Mouse (Mus musculus) embryonic facial prominence, embryonic 11.5 days (tissue): ENCODE data around the gene Ccndbp1. TPM values are rescaled to one million over a fixed set of nuclear protein-coding genes. Genes with fewer than 3 reads are reported as not detected.
A peak's percentile ranks its signal among the peaks of the same experiment; 100 is the strongest.

ENCODE experiments used
- ATAC-seq: fragments of 200-750 bp; cut with Nextera tagmentation; replicated peaks from 2 replicates; pipeline ENCODE4 v1.8.0; 2017; ENCODE audit warnings: low read depth; ENCODE audit not compliant: insufficient number of reproducible peaks, low FRiP score, low TSS enrichment
- DNase-seq: peaks from one replicate; pipeline ENCODE4 v3.0.0-alpha.2; 2015; ENCODE audit warnings: low spot score
- H3K27ac ChIP-seq: fragments of 300-500 bp; sonication (generic); replicated peaks from 2 replicates; pipeline ENCODE4 v1.5.1; 2014; ENCODE audit warnings: mild to moderate bottlenecking, low read depth, low read length, control low read depth
- H3K27me3 ChIP-seq: fragments of 300-500 bp; sonication (generic); 2 replicates; pipeline ENCODE4 v1.6.1; 2014; ENCODE audit warnings: mild to moderate bottlenecking, low read length, moderate library complexity, mixed read lengths; ENCODE audit not compliant: control insufficient read depth, insufficient read depth
- H3K36me3 ChIP-seq: fragments of 300-500 bp; sonication (generic); replicated peaks from 2 replicates; pipeline ENCODE4 v1.6.1; 2014; ENCODE audit warnings: low read depth, mild to moderate bottlenecking, low read length, moderate library complexity, mixed read lengths; ENCODE audit not compliant: control insufficient read depth, insufficient read depth
- H3K4me1 ChIP-seq: fragments of 300-500 bp; sonication (generic); 2 replicates; pipeline ENCODE4 v1.6.1; 2014; ENCODE audit warnings: low read length, mixed read lengths; ENCODE audit not compliant: control insufficient read depth, insufficient read depth
- H3K4me2 ChIP-seq: fragments of 300-500 bp; sonication (generic); 2 replicates; pipeline ENCODE4 v1.6.1; 2014; ENCODE audit warnings: low read depth, mild to moderate bottlenecking, control low read depth, low read length, moderate library complexity
- H3K4me3 ChIP-seq: fragments of 300-500 bp; sonication (generic); 2 replicates; pipeline ENCODE4 v1.5.1; 2014; ENCODE audit warnings: low read depth, low read length, control low read depth
- H3K9ac ChIP-seq: fragments of 300-500 bp; sonication (generic); replicated peaks from 2 replicates; pipeline ENCODE4 v1.6.1; 2014; ENCODE audit warnings: mild to moderate bottlenecking, control low read depth, low read length
- H3K9me3 ChIP-seq: fragments of 300-500 bp; sonication (generic); replicated peaks from 2 replicates; pipeline ENCODE4 v1.6.1; 2016; ENCODE audit warnings: mild to moderate bottlenecking, low read length, inconsistent platforms, mixed read lengths; ENCODE audit not compliant: control insufficient read depth
- WGBS: fragments of 180-500 bp; shearing (Covaris S2); extraction: QIAGEN DNeasy Blood & Tissue Kit; methylation state at CpG from one replicate; pipeline ENCODE4 v1.1.7; 2014; 5-methylcytosine and 5-hydroxymethylcytosine counted together
- polyA plus RNA-seq: library from polyadenylated mRNA; unstranded; fragments of >200 nt; fragmentation: Nextera tagmentation; extraction: Ambion mirVana; gene quantifications from 2 replicates; pipeline ENCODE4 v1.2.1, GENCODE M21; 2014

Gene Ccndbp1
- polyA plus RNA-seq, 1 experiment from 2014 or later: 33.3 TPM

GRCm38 (mm10) chr2:121006986-121007385 is 1.2 kb upstream of the Ccndbp1 start:
- no peak overlapping the region for H3K4me2 ChIP-seq
- no peak overlapping the region for H3K4me3 ChIP-seq
- no peak overlapping the region for H3K9ac ChIP-seq
- ATAC-seq (no peak), DNase-seq (no peak)
- H3K9me3 ChIP-seq: no peaks in the 10 kb centered on the region
- no peaks in the 10 kb centered on the region for H3K36me3 ChIP-seq
- no peaks in the 10 kb centered on the region for H3K27me3 ChIP-seq
- H3K27ac ChIP-seq: no peak overlapping the region
- WGBS: 81% methylated on average over 1 of the region's 1 CpGs
- H3K4me1 ChIP-seq: no peaks in the 10 kb centered on the region

GRCm38 (mm10) chr2:121008664-121009007 is 433 bp downstream of the Ccndbp1 start:
- ATAC-seq (no peak), DNase-seq (no peak)
- H3K27me3 ChIP-seq: no peaks in the 10 kb centered on the region
- H3K9me3 ChIP-seq: no peaks in the 10 kb centered on the region
- peak overlapping the region; percentile 64 for H3K9ac ChIP-seq
- no peaks in the 10 kb centered on the region for H3K36me3 ChIP-seq
- 4% methylated on average over 12 of the region's 12 CpGs for WGBS
- no peak overlapping the region for H3K27ac ChIP-seq
- no peaks in the 10 kb centered on the region for H3K4me1 ChIP-seq
- peak overlapping the region; percentile 70 for H3K4me3 ChIP-seq
- peak overlapping the region; percentile 64 for H3K4me2 ChIP-seq

DNA sequence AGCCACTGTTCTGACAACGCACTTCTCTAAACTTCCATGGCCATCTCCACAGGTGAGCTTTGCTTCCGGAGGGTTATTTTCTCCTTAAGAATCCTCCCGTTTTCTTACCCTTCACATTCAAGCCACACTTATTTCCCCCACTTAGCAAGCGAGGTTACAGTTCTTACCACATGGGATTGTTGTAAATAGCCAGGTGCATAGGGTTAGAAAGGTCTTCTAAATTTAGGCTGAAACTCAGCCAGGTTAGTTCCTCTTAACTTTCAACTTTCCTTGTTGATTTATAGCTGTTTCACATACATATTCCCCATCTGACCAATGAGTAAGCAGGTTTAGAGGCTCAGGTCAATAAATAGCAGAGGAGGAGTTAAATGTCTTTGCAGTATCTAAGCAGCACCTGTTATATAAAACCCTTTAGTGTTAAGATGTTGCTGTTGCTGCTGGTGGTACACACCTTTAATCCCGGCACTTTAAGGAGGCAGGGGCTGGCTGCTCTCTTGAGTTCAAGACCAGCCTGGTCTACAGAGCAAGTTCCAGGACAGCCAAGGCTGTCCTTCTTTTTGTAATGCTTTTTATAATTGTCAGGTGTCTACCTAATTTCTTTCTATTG is 971 bp downstream of the Ccndbp1 start:
- DNase-seq (no peak), ATAC-seq (no peak)
- no peaks in the 10 kb centered on the region for H3K36me3 ChIP-seq
- H3K9ac ChIP-seq: peak overlapping the region; percentile 64
- H3K4me1 ChIP-seq: no peaks in the 10 kb centered on the region
- 23% methylated on average over 5 of the region's 5 CpGs for WGBS
- no peaks in the 10 kb centered on the region for H3K9me3 ChIP-seq
- peak overlapping the region; percentile 64 for H3K4me2 ChIP-seq
- no peak overlapping the region for H3K27ac ChIP-seq
- no peaks in the 10 kb centered on the region for H3K27me3 ChIP-seq
- peak overlapping the region; percentile 70 for H3K4me3 ChIP-seq

DNA sequence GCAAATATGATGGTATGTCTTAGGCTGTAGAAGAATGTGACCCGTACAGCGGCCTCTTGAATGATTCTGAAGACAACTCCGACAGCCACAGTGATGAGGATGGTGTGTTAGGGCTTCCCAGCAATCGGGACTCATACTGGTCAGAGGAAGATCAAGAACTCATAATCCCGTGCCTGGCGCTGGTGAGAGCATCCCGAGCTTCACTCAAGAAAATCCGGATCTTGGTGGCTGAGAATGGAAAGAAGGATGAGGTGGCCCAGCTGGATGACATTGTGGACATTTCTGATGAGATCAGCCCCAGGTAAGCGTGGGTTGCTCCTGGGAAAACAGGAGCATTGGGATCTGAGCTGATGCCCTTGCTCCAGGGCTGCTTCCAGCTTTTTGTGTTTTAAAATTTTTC is 4.5 kb downstream of the Ccndbp1 start:
- ATAC-seq: no peak
- 88% methylated on average over 9 of the region's 9 CpGs for WGBS
- no peak overlapping the region for H3K4me2 ChIP-seq

GRCm38 (mm10) chr2:121015507-121015906 is 7.3 kb downstream of the Ccndbp1 start:
- ATAC-seq: no peak
- 83% methylated on average over 2 of the region's 2 CpGs for WGBS
- no peak overlapping the region for H3K4me3 ChIP-seq
- no peak overlapping the region for H3K27ac ChIP-seq
- no peak for DNase-seq
- no peak overlapping the region for H3K9ac ChIP-seq
- no peaks in the 10 kb centered on the region for H3K4me1 ChIP-seq
- H3K36me3 ChIP-seq: no peaks in the 10 kb centered on the region; the same call in 1 of the 2 replicates
- H3K9me3 ChIP-seq: no peaks in the 10 kb centered on the region
- H3K4me2 ChIP-seq: no peak overlapping the region
- H3K27me3 ChIP-seq: no peaks in the 10 kb centered on the region

More for the DNA sequence above, 4.5 kb downstream of the Ccndbp1 start:
- no peak overlapping the region for H3K4me3 ChIP-seq
- no peak overlapping the region for H3K9ac ChIP-seq
- no peak overlapping the region for H3K27ac ChIP-seq
- H3K27me3 ChIP-seq: no peaks in the 10 kb centered on the region
- no peaks in the 10 kb centered on the region for H3K4me1 ChIP-seq
- H3K9me3 ChIP-seq: no peaks in the 10 kb centered on the region
- no peaks in the 10 kb centered on the region; the same call in 1 of the 2 replicates for H3K36me3 ChIP-seq
- no peak for DNase-seq

DNA sequence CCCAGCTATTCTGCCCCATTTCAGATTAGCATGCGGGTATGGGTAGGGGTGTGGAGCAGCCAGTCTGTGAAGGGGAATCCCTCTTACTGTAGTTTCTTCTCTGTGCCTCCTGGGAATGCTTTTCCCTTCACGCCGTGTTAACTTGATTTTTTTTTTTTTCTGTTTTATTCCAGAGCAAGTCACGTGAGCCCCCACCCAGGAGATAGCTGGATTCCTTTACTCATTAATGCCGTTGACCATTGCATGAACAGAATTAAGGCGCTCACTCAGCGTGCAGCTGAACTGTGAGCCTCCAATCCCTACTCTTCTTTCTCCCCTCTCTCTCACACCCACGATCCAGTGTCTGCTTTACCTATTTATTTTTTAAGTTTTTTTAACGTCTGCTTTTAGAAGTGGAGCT is 8.0 kb downstream of the Ccndbp1 start:
- 85% methylated on average over 9 of the region's 9 CpGs for WGBS
- no peak for DNase-seq
- no peak for ATAC-seq

GRCm38 (mm10) chr2:121017151-121017550 is 8.9 kb downstream of the Ccndbp1 start:
- Histone ChIP-seq H3K36me3 (no peaks in the 10 kb centered on the region; the same call in 1 of the 2 replicates), H3K4me2 (no peak overlapping the region), H3K4me1 (no peaks in the 10 kb centered on the region), H3K9ac (no peak overlapping the region), H3K4me3 (no peak overlapping the region), H3K9me3 (no peaks in the 10 kb centered on the region), H3K27ac (no peak overlapping the region), H3K27me3 (no peaks in the 10 kb centered on the region)
- 89% methylated on average over 1 of the region's 1 CpGs for WGBS
- DNase-seq (no peak), ATAC-seq (no peak)

More for the DNA sequence above, 8.0 kb downstream of the Ccndbp1 start:
- Histone ChIP-seq H3K9ac (no peak overlapping the region), H3K4me3 (no peak overlapping the region), H3K9me3 (no peaks in the 10 kb centered on the region), H3K4me1 (no peaks in the 10 kb centered on the region), H3K36me3 (no peaks in the 10 kb centered on the region; the same call in 1 of the 2 replicates), H3K27ac (no peak overlapping the region), H3K27me3 (no peaks in the 10 kb centered on the region), H3K4me2 (no peak overlapping the region)

DNA sequence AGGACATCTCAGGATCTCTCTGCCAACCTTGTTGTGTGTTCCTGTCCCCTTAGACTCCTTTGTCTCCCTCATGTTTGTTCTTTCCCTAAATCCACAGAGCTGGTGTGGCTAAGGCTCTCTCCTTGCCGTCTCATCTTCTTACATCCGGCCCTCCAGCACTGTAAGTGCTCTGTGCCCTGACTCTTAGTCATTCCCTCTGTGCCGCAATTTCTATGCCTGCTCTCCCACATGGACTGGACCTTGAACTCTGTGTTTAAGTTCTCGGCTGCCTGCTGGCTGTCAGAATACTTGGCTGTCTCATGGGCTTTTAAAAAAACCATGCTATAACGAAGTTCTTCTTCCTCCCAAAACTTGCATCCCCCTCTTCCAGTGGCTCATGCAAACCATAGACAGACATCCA is 14.7 kb downstream of the Ccndbp1 start:
- Histone ChIP-seq H3K27ac (no peak overlapping the region), H3K36me3 (no peaks in the 10 kb centered on the region; the same call in 1 of the 2 replicates), H3K4me3 (no peak overlapping the region), H3K4me1 (no peaks in the 10 kb centered on the region), H3K9me3 (no peaks in the 10 kb centered on the region), H3K27me3 (no peaks in the 10 kb centered on the region), H3K9ac (no peak overlapping the region), H3K4me2 (no peak overlapping the region)
- DNase-seq (no peak), ATAC-seq (no peak)
- WGBS: 57% methylated on average over 5 of the region's 5 CpGs
